Mouse (Mus musculus) frontal cortex, adult (tissue): Measurements from ENCODE around the gene Il5.

Source experiments
- ATAC-seq: cut with Nextera tagmentation; 2 replicates; pipeline ENCODE4 v1.9.2; 2017; ENCODE audit warnings: mild to moderate bottlenecking, moderate library complexity, mixed read lengths; ENCODE audit not compliant: low TSS enrichment

Il5 gene

DNA sequence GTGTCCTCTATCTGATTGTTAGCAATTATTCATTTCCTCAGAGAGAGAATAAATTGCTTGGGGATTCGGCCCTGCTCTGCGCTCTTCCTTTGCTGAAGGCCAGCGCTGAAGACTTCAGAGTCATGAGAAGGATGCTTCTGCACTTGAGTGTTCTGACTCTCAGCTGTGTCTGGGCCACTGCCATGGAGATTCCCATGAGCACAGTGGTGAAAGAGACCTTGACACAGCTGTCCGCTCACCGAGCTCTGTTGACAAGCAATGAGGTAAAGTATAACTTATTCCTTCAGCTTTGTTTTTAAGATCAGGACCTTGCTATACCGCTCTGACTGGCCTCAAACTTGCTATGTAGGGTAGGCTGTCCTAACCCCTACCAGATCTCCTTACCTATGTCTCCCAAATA is at the start of gene Il5:
Gene Il5 (plus strand): TSS at position 80 of the 400 bp plus-strand sequence.
- ATAC-seq = no peak

GRCm38 (mm10) chr11:53671414-53671813 is 49.2 kb upstream of the Il5 start:
- ATAC-seq = no peak

DNA sequence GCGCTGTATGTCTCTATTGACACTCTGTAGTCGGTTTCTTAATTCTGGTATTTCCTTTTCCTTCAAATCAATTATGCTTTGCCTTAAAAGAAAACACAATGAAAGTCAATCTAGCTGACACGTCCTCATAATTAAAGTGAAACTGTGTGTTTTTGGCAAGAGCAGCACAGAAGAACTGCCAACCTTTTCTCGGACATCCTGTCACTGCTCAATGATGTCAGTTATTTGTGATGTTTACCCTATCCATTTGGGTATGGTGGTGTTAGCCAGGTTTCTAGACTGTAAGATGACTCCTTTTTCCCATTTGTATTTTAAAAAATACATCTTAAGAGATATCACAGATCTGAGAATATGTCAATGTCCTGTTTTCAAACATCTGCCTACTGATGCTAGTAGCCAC is 40.5 kb upstream of the Il5 start:
- ATAC-seq = no peak

- ATAC-seq = no peak
These were observed 38.9 kb upstream of the Il5 start for GRCm38 (mm10) chr11:53681686-53682085.

GRCm38 (mm10) chr11:53682170-53682569 is 38.4 kb upstream of the Il5 start:
- no peak for ATAC-seq

GRCm38 (mm10) chr11:53682994-53683530 is 37.5 kb upstream of the Il5 start:
- no peak for ATAC-seq

- ATAC-seq = no peak
These were observed 28.6 kb upstream of the Il5 start for GRCm38 (mm10) chr11:53691979-53692378.

DNA sequence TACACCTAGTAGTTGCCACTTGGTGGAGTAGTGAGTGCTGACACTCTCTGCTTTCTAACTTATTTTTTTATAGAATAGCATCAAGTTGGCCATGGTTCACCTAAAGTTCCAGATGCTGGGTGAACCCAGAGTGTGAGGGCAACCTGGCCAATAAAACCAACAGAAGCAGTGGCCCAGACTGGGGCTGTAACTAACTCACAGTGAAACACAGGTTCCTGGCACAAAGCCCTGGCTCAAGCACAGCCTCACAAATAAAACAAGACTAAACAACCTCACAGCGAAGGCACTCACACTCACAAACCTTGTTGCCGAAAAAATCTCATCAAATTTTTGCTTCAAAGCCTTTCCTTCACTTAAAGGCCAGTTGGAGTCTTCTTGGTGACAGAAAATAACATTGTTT is 22.1 kb upstream of the Il5 start:
- no peak for ATAC-seq

DNA sequence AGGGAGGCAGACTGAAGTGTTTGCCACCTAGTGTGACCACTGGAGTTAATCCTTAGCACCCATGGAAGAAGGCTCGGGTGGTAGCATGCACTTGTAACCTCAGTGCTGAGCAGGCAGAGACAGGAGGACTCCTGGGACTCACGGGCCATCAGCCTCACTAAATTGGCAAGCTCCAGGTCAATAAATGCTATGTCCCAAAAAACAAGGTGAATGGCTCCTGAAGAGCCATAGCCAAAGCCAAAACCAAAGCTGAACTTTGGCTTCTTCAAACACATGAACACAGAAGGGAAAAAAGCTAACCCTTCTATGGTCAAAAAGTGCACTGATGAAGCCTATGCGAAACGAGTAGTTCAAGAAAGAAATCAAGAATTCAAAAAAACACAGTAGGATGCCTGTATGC is 21.2 kb upstream of the Il5 start:
- no peak for ATAC-seq

GRCm38 (mm10) chr11:53706236-53706933 is 14.2 kb upstream of the Il5 start:
- ATAC-seq = peak; percentile 52

- peak; percentile 97 for ATAC-seq
These were observed 13.5 kb upstream of the Il5 start, which contains the start of gene Rad50 for GRCm38 (mm10) chr11:53706934-53707717. Gene Rad50 (minus strand): TSS chr11:53707319.

GRCm38 (mm10) chr11:53707718-53708009 is 12.9 kb upstream of the Il5 start:
- no peak for ATAC-seq

GRCm38 (mm10) chr11:53719701-53720100 is 893 bp upstream of the Il5 start:
- ATAC-seq = no peak

GRCm38 (mm10) chr11:53731457-53731856 is 10.9 kb downstream of the Il5 start:
- no peak for ATAC-seq

- no peak for ATAC-seq
These were observed 11.7 kb downstream of the Il5 start for GRCm38 (mm10) chr11:53732244-53732643.

GRCm38 (mm10) chr11:53733824-53734223 is 13.2 kb downstream of the Il5 start:
- no peak for ATAC-seq

GRCm38 (mm10) chr11:53734431-53734830 is 13.8 kb downstream of the Il5 start:
- no peak for ATAC-seq

GRCm38 (mm10) chr11:53734970-53735681 is 14.5 kb downstream of the Il5 start:
- no peak for ATAC-seq

GRCm38 (mm10) chr11:53735682-53736245 is 15.2 kb downstream of the Il5 start:
- peak; percentile 87 for ATAC-seq

- ATAC-seq = peak; percentile 84
These were observed 16.4 kb downstream of the Il5 start for GRCm38 (mm10) chr11:53736771-53737572.

DNA sequence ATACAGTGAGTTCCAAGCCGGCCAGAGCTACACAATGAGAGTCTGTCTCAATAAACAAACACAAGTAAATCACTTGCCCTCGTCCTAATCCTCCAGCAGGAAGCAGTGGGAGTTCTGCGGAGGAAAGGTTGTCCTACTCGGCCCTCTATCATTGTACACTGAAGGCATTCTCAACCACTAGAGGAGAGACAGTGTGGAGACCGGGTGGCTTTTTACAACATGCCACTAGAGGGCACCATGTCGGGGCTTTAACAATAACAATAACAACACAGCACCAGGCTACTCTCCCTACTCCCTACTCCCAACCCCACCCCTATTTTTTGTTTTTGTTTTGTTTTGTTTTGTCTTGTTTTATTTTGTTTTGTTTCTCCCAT is 17.0 kb downstream of the Il5 start:
- peak; percentile 74 for ATAC-seq
